Mouse (Mus musculus) spleen, adult 2 months (tissue): ENCODE data around the gene Ptpn5. TPM values are rescaled to one million over a fixed set of nuclear protein-coding genes. Genes with fewer than 3 reads are reported as not detected.

ENCODE experiments used
- DNase-seq, 2 experiments: peaks; one replicate each; pipeline versions ENCODE4 v3.0.0 to v3.0.0-alpha.2; 2012 to 2021; ENCODE audit warnings: low spot score in 2 of 2, low read depth in 1 of 2
- H3K27ac ChIP-seq: fragments of 200-500 bp; 2 replicates; pipeline ENCODE4 v1.5.1; 2012; ENCODE audit warnings: low read length, inconsistent platforms; ENCODE audit not compliant: insufficient read depth
- H3K27me3 ChIP-seq: fragments of 200-500 bp; 2 replicates; pipeline ENCODE4 v1.6.1; 2012; ENCODE audit warnings: mild to moderate bottlenecking, moderate library complexity, low read length, inconsistent platforms; ENCODE audit not compliant: control insufficient read depth, insufficient read depth
- H3K36me3 ChIP-seq: fragments of 200-500 bp; 2 replicates; pipeline ENCODE4 v1.6.1; 2012; ENCODE audit warnings: mild to moderate bottlenecking, low read length, inconsistent platforms; ENCODE audit not compliant: control insufficient read depth, insufficient read depth
- H3K4me1 ChIP-seq: fragments of 200-500 bp; 2 replicates; pipeline ENCODE4 v1.6.1; 2011; ENCODE audit warnings: inconsistent platforms; ENCODE audit not compliant: control insufficient read depth, insufficient read depth, insufficient read length
- H3K4me3 ChIP-seq: fragments of 200-500 bp; 2 replicates; pipeline ENCODE4 v1.5.1; 2011; ENCODE audit warnings: mild to moderate bottlenecking, inconsistent platforms; ENCODE audit not compliant: insufficient read depth, insufficient read length; ENCODE audit errors: extremely low read depth
- CTCF ChIP-seq: fragments of 200-500 bp; IDR thresholded peaks from 2 replicates; pipeline ENCODE4 v1.5.1; 2011; ENCODE audit warnings: mild to moderate bottlenecking, inconsistent platforms; ENCODE audit not compliant: insufficient read depth, insufficient read length, insufficient replicate concordance; ENCODE audit errors: extremely low read depth
- POLR2A ChIP-seq: fragments of 200-500 bp; IDR thresholded peaks from 2 replicates; pipeline ENCODE4 v1.6.1; 2011; ENCODE audit warnings: low read depth, low read length, inconsistent platforms
- WGBS: fragments of 180-500 bp; shearing (Covaris S2); methylation state at CpG from one replicate; pipeline ENCODE4 v1.1.7; 2018; 5-methylcytosine and 5-hydroxymethylcytosine counted together
- polyA plus RNA-seq: library from polyadenylated mRNA; depleted of rRNA; stranded (reverse); fragments of >200 nt; gene quantifications from 2 replicates; pipeline ENCODE4 v1.2.3, GENCODE M21; 2012

The Ptpn5 gene
- polyA plus RNA-seq, 1 experiment = 0.60 TPM

GRCm38 (mm10) chr7:47066942-47067341 lies 66.5 kb downstream of the Ptpn5 start:
- Histone ChIP-seq H3K27ac (no peak overlapping the region), H3K4me3 (no peak overlapping the region), H3K4me1 (no peaks in the 10 kb centered on the region), H3K36me3 (no peaks in the 10 kb centered on the region), H3K27me3 (no peaks in the 10 kb centered on the region)
- TF ChIP-seq POLR2A (no peak), CTCF (no peak)
- WGBS = 85% methylated on average over 3 of the region's 3 CpGs
- DNase-seq = no peak

GRCm38 (mm10) chr7:47061560-47061959 lies 71.9 kb downstream of the Ptpn5 start:
- no peak for DNase-seq
- H3K36me3 ChIP-seq = no peaks in the 10 kb centered on the region
- TF ChIP-seq POLR2A (no peak), CTCF (no peak)
- no peak overlapping the region for H3K27ac ChIP-seq
- H3K27me3 ChIP-seq = no peaks in the 10 kb centered on the region
- 80% methylated on average over 5 of the region's 5 CpGs for WGBS
- no peaks in the 10 kb centered on the region for H3K4me1 ChIP-seq
- no peak overlapping the region for H3K4me3 ChIP-seq

GRCm38 (mm10) chr7:47059339-47059738 lies 74.1 kb downstream of the Ptpn5 start:
- 80% methylated on average over 7 of the region's 7 CpGs for WGBS
- DNase-seq = no peak
- Histone ChIP-seq H3K4me3 (no peak overlapping the region), H3K27me3 (no peaks in the 10 kb centered on the region), H3K4me1 (peaks cover 7% of the 10 kb centered on the region; the same call in 1 of the 2 replicates), H3K36me3 (no peaks in the 10 kb centered on the region), H3K27ac (no peak overlapping the region)
- TF ChIP-seq POLR2A (no peak), CTCF (no peak)

- Histone ChIP-seq H3K27ac (no peak overlapping the region), H3K4me3 (no peak overlapping the region), H3K36me3 (peaks cover 3% of the 10 kb centered on the region; the same call in 1 of the 2 replicates), H3K27me3 (no peaks in the 10 kb centered on the region), H3K4me1 (peaks cover 9% of the 10 kb centered on the region; the same call in 1 of the 2 replicates)
- WGBS = 68% methylated on average over 4 of the region's 4 CpGs
- no peak for DNase-seq
- TF ChIP-seq CTCF (no peak), POLR2A (no peak)
These were observed 77.2 kb downstream of the Ptpn5 start for GRCm38 (mm10) chr7:47056273-47056672.

- DNase-seq = peak in 1 of 2 experiments; percentile 22
- Histone ChIP-seq H3K4me3 (no peak overlapping the region), H3K4me1 (peaks cover 9% of the 10 kb centered on the region; the same call in 1 of the 2 replicates), H3K27me3 (no peaks in the 10 kb centered on the region), H3K27ac (no peak overlapping the region), H3K36me3 (peaks cover 3% of the 10 kb centered on the region; the same call in 1 of the 2 replicates)
- WGBS = 10% methylated on average over 9 of the region's 9 CpGs
- no peak for TF ChIP-seq CTCF
- TF ChIP-seq POLR2A = no peak
These were observed 77.7 kb downstream of the Ptpn5 start for GRCm38 (mm10) chr7:47055744-47056143.

GRCm38 (mm10) chr7:47054666-47055065 lies 78.8 kb downstream of the Ptpn5 start:
- Histone ChIP-seq H3K4me3 (no peak overlapping the region), H3K4me1 (peaks cover 9% of the 10 kb centered on the region; the same call in 1 of the 2 replicates), H3K27me3 (no peaks in the 10 kb centered on the region), H3K36me3 (peaks cover 3% of the 10 kb centered on the region; the same call in 1 of the 2 replicates), H3K27ac (peak overlapping the region; percentile 5; the same call in 1 of the 2 replicates)
- no peak for DNase-seq
- TF ChIP-seq POLR2A (no peak), CTCF (no peak)
- 63% methylated on average over 2 of the region's 2 CpGs for WGBS

- Histone ChIP-seq H3K4me1 (peaks cover 9% of the 10 kb centered on the region; the same call in 1 of the 2 replicates), H3K27me3 (no peaks in the 10 kb centered on the region), H3K4me3 (no peak overlapping the region), H3K36me3 (peaks cover 3% of the 10 kb centered on the region; the same call in 1 of the 2 replicates), H3K27ac (no peak overlapping the region)
- WGBS = 92% methylated on average over 15 of the region's 15 CpGs
- no peak for DNase-seq
- TF ChIP-seq CTCF (no peak), POLR2A (no peak)
These were observed 80.2 kb downstream of the Ptpn5 start for GRCm38 (mm10) chr7:47053287-47053686.
